Mouse (Mus musculus) adrenal gland (tissue): ENCODE results near the gene 1500011B03Rik.

Experiments
- intact Hi-C: fragments of 180-260 bp; cut with DNase I; formaldehyde crosslinking; loops from one replicate; pipeline ENCODE4 v1.15.1; 2025

The 1500011B03Rik gene

GRCm38 (mm10) chr5:114784622-114785165 is 38.6 kb downstream of the 1500011B03Rik start:
- intact Hi-C loops = no loop called here

GRCm38 (mm10) chr5:114783405-114784163 is 39.7 kb downstream of the 1500011B03Rik start:
- intact Hi-C loops = no loop called here

- intact Hi-C loops = no loop called here
Observed at GRCm38 (mm10) chr5:114782991-114783390, 40.3 kb downstream of the 1500011B03Rik start.

- intact Hi-C loops = no loop called here
Observed at GRCm38 (mm10) chr5:114780912-114781311, 42.4 kb downstream of the 1500011B03Rik start.

- intact Hi-C loops = no loop called here
Observed at GRCm38 (mm10) chr5:114779956-114780489, 43.2 kb downstream of the 1500011B03Rik start.

GRCm38 (mm10) chr5:114776174-114776573 is 47.1 kb downstream of the 1500011B03Rik start:
- intact Hi-C loops = no loop called here

GRCm38 (mm10) chr5:114775056-114775979 is 48.0 kb downstream of the 1500011B03Rik start, which contains the start of gene Git2:
Gene Git2 (minus strand): TSS chr5:114775517.
- intact Hi-C loops = no loop called here

GRCm38 (mm10) chr5:114774403-114775051 is 48.7 kb downstream of the 1500011B03Rik start, which contains the start of gene Ankrd13a:
Gene Ankrd13a (plus strand): TSS chr5:114774677.
- intact Hi-C loops = loop anchor here (5.0 kb wide), 1 partner anchor 33 kb away; no protein-coding TSS in a partner anchor

GRCm38 (mm10) chr5:114773780-114774179 is 49.5 kb downstream of the 1500011B03Rik start:
- intact Hi-C loops = loop anchor here (5.0 kb wide), 1 partner anchor 34 kb away; no protein-coding TSS in a partner anchor

- intact Hi-C loops = loop anchor here (5.0 kb wide), 1 partner anchor 34 kb away; no protein-coding TSS in a partner anchor
Observed at GRCm38 (mm10) chr5:114773211-114773710, 50.0 kb downstream of the 1500011B03Rik start.

- intact Hi-C loops = loop anchor here (5.0 kb wide), 1 partner anchor 35 kb away; no protein-coding TSS in a partner anchor
Observed at GRCm38 (mm10) chr5:114772456-114773203, 50.6 kb downstream of the 1500011B03Rik start.

- intact Hi-C loops = loop anchor here (5.0 kb wide), 1 partner anchor 36 kb away; no protein-coding TSS in a partner anchor
Observed at GRCm38 (mm10) chr5:114771796-114772195, 51.5 kb downstream of the 1500011B03Rik start.

- intact Hi-C loops = loop anchor here (5.0 kb wide), 1 partner anchor 38 kb away; no protein-coding TSS in a partner anchor
Observed at GRCm38 (mm10) chr5:114769786-114770185, 53.5 kb downstream of the 1500011B03Rik start.

- intact Hi-C loops = no loop called here
Observed at GRCm38 (mm10) chr5:114767185-114767584, 56.1 kb downstream of the 1500011B03Rik start.

GRCm38 (mm10) chr5:114766686-114767085 is 56.6 kb downstream of the 1500011B03Rik start:
- intact Hi-C loops = no loop called here

- intact Hi-C loops = no loop called here
Observed at GRCm38 (mm10) chr5:114764812-114765735, 58.2 kb downstream of the 1500011B03Rik start.

- intact Hi-C loops = no loop called here
Observed at GRCm38 (mm10) chr5:114761980-114762379, 61.3 kb downstream of the 1500011B03Rik start.

GRCm38 (mm10) chr5:114759536-114760090 is 63.7 kb downstream of the 1500011B03Rik start:
- intact Hi-C loops = no loop called here
